ENCODE assay signal across 17 mouse cellular contexts in genomic region chr5:119984206-119984605, GRCm38 (mm10).
"Had no signal": no experiment of that assay in that cellular context is flagged by ENCODE, and none has a peak within 500 bp of the region (broad histone marks: within the 10 kb centered on the region; RNA-seq: fewer than 3 reads in every experiment).

No protein-coding gene starts in this region.

- H3K27ac ChIP-seq: kidney, embryonic 15.5 days; left cerebral cortex, adult 2 months; limb, embryonic 10.5 days; liver, embryonic 15.5 days; midbrain, embryonic 12.5 days; neural tube, embryonic 13.5 days; stomach, postnatal 0 days had no signal

- H3K9me3 ChIP-seq: kidney, embryonic 15.5 days; limb, embryonic 10.5 days; liver, embryonic 15.5 days; megakaryocyte, embryonic 14.5 days; midbrain, embryonic 12.5 days; neural tube, embryonic 13.5 days had no signal

- H3K9ac ChIP-seq: kidney, embryonic 15.5 days; liver, embryonic 15.5 days; midbrain, embryonic 12.5 days; neural tube, embryonic 13.5 days had no signal

- ATAC-seq: midbrain, embryonic 16.5 days had no signal

- H3K27me3 ChIP-seq: liver, embryonic 15.5 days; midbrain, embryonic 12.5 days; neural tube, embryonic 13.5 days had no signal

- H3K4me3 ChIP-seq: kidney, embryonic 15.5 days; left cerebral cortex, adult 2 months; limb, embryonic 10.5 days; liver, embryonic 15.5 days; megakaryocyte, embryonic 14.5 days; midbrain, embryonic 12.5 days; neural tube, embryonic 13.5 days had no signal

- DNase-seq: kidney, adult 2 months; kidney, postnatal 14 days; lung, adult 2 months; lung, postnatal 10 days; lung, postnatal 4 days; right cerebral cortex, postnatal 25 days; thymus, postnatal 4 days had no signal

- H3K36me3 ChIP-seq: kidney, embryonic 15.5 days; limb, embryonic 10.5 days; liver, embryonic 15.5 days; midbrain, embryonic 12.5 days; neural tube, embryonic 13.5 days had no signal

- H3K4me2 ChIP-seq: kidney, embryonic 15.5 days; liver, embryonic 11.5 days; liver, embryonic 15.5 days; midbrain, embryonic 12.5 days; neural tube, embryonic 13.5 days had no signal

- H3K4me1 ChIP-seq: kidney, embryonic 15.5 days; liver, embryonic 15.5 days; megakaryocyte, embryonic 14.5 days; midbrain, embryonic 12.5 days had no signal
